Mouse (Mus musculus): ENCODE measurements around the gene Xpot. TPM values are rescaled to one million over a fixed set of nuclear protein-coding genes. Genes with fewer than 3 reads are reported as not detected.
A peak's percentile ranks its signal among the peaks of the same experiment; 100 is the strongest.

The Xpot gene
- polyA plus RNA-seq, 1 experiment = 78.0 TPM

DNA sequence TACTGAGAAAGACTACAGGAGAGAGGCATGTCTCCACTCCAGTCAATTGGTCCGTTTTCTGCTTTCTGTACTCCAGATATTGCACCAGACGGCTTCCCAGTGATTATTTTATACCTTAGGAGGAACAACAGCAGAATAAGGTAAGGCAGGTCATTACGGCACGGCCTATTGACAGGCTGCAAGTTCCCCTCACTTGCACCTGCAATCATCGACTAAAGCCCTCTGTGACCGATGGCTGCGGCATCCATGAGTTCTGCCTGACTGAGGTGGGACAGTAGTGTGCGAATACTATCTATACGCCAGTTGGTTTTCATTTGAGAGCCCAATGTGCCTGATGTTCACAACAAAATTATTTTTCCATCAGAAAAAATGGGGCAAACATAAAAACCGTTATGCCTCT lies 58.1 kb downstream of the Xpot start:
- no peaks in the 10 kb centered on the region for H3K27me3 ChIP-seq (replicated peaks; ENCODE audit: control insufficient read depth, insufficient read depth, low read length)
- 96% methylated on average over 10 of the region's 10 CpGs for WGBS
- TF ChIP-seq CTCF (conservative IDR thresholded peaks at IDR 0.05; ENCODE audit: insufficient read depth, insufficient read length, low read depth, low read length) (no peak), POLR2A (IDR thresholded peaks at IDR 0.05; ENCODE audit: low read depth, low read length) (no peak)
- H3K27ac ChIP-seq (ENCODE audit: insufficient read depth, low read depth, low read length) = no peak overlapping the region
- no peak overlapping the region for H3K4me3 ChIP-seq (ENCODE audit: insufficient read depth, low read depth, low read length)
- no peaks in the 10 kb centered on the region for H3K4me1 ChIP-seq (ENCODE audit: control insufficient read depth, insufficient read depth, low read length)
- no peak for DNase-seq
- peaks cover 3% of the 10 kb centered on the region for H3K36me3 ChIP-seq (ENCODE audit: control insufficient read depth, insufficient read depth, low read length)

GRCm38 (mm10) chr10:121564447-121564846 lies 61.7 kb downstream of the Xpot start:
- H3K4me1 ChIP-seq (ENCODE audit: control insufficient read depth, insufficient read depth, low read length) = no peaks in the 10 kb centered on the region
- WGBS = 74% methylated on average over 8 of the region's 8 CpGs
- H3K36me3 ChIP-seq (ENCODE audit: control insufficient read depth, insufficient read depth, low read length) = peaks cover 6% of the 10 kb centered on the region
- TF ChIP-seq POLR2A (IDR thresholded peaks at IDR 0.05; ENCODE audit: low read depth, low read length) (no peak), CTCF (conservative IDR thresholded peaks at IDR 0.05; ENCODE audit: insufficient read depth, insufficient read length, low read depth, low read length) (no peak)
- peak; percentile 12 for DNase-seq
- no peaks in the 10 kb centered on the region for H3K27me3 ChIP-seq (replicated peaks; ENCODE audit: control insufficient read depth, insufficient read depth, low read length)
- H3K4me3 ChIP-seq (ENCODE audit: insufficient read depth, low read depth, low read length) = no peak overlapping the region
- no peak overlapping the region for H3K27ac ChIP-seq (ENCODE audit: insufficient read depth, low read depth, low read length)

- 78% methylated on average over 2 of the region's 2 CpGs for WGBS
- no peak for DNase-seq
Measured at GRCm38 (mm10) chr10:121558231-121558630, 67.9 kb downstream of the Xpot start.

DNA sequence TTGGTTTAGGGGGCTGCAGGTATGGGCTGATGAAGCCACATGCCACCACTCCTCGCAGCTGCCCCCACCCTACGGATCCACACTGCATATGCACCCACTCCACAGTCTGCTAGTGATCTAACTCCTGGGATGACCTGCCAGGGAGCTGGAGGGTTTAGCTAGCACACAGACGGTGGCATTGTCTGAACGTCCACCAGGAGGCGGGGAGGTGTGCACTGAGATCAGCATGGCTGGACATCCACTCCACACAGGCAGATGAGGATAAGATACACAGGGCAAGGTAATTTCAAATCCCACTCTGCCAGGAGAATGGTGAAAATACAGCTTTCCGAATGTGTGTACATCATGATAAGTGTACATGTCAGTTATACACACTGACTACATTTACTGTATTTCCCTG lies 69.9 kb downstream of the Xpot start:
- Histone ChIP-seq H3K27ac (ENCODE audit: insufficient read depth, low read depth, low read length) (no peak overlapping the region), H3K27me3 (replicated peaks; ENCODE audit: control insufficient read depth, insufficient read depth, low read length) (no peaks in the 10 kb centered on the region), H3K36me3 (ENCODE audit: control insufficient read depth, insufficient read depth, low read length) (peaks cover 3% of the 10 kb centered on the region), H3K4me3 (ENCODE audit: insufficient read depth, low read depth, low read length) (no peak overlapping the region), H3K4me1 (ENCODE audit: control insufficient read depth, insufficient read depth, low read length) (no peaks in the 10 kb centered on the region)
- 76% methylated on average over 6 of the region's 6 CpGs for WGBS
- TF ChIP-seq POLR2A (IDR thresholded peaks at IDR 0.05; ENCODE audit: low read depth, low read length) (no peak), CTCF (conservative IDR thresholded peaks at IDR 0.05; ENCODE audit: insufficient read depth, insufficient read length, low read depth, low read length) (no peak)
- no peak for DNase-seq

More at GRCm38 (mm10) chr10:121558231-121558630, 67.9 kb downstream of the Xpot start:
- H3K27me3 ChIP-seq (replicated peaks; ENCODE audit: control insufficient read depth, insufficient read depth, low read length) = no peaks in the 10 kb centered on the region
- peaks cover 6% of the 10 kb centered on the region for H3K36me3 ChIP-seq (ENCODE audit: control insufficient read depth, insufficient read depth, low read length)
- H3K4me1 ChIP-seq (ENCODE audit: control insufficient read depth, insufficient read depth, low read length) = no peaks in the 10 kb centered on the region
- no peak overlapping the region for H3K27ac ChIP-seq (ENCODE audit: insufficient read depth, low read depth, low read length)
- no peak for TF ChIP-seq POLR2A (IDR thresholded peaks at IDR 0.05; ENCODE audit: low read depth, low read length)
- TF ChIP-seq CTCF (conservative IDR thresholded peaks at IDR 0.05; ENCODE audit: insufficient read depth, insufficient read length, low read depth, low read length) = no peak
- H3K4me3 ChIP-seq (ENCODE audit: insufficient read depth, low read depth, low read length) = no peak overlapping the region

- Histone ChIP-seq H3K4me3 (ENCODE audit: insufficient read depth, low read depth, low read length) (no peak overlapping the region), H3K4me1 (ENCODE audit: control insufficient read depth, insufficient read depth, low read length) (no peaks in the 10 kb centered on the region), H3K27me3 (replicated peaks; ENCODE audit: control insufficient read depth, insufficient read depth, low read length) (no peaks in the 10 kb centered on the region), H3K36me3 (ENCODE audit: control insufficient read depth, insufficient read depth, low read length) (peaks cover 2% of the 10 kb centered on the region), H3K27ac (ENCODE audit: insufficient read depth, low read depth, low read length) (no peak overlapping the region)
- 78% methylated on average over 9 of the region's 9 CpGs for WGBS
- TF ChIP-seq CTCF (conservative IDR thresholded peaks at IDR 0.05; ENCODE audit: insufficient read depth, insufficient read length, low read depth, low read length) (no peak), POLR2A (IDR thresholded peaks at IDR 0.05; ENCODE audit: low read depth, low read length) (no peak)
- no peak for DNase-seq
Measured at GRCm38 (mm10) chr10:121550334-121550733, 75.8 kb downstream of the Xpot start.

- H3K27me3 ChIP-seq (replicated peaks; ENCODE audit: control insufficient read depth, insufficient read depth, low read length) = no peaks in the 10 kb centered on the region
- H3K4me1 ChIP-seq (ENCODE audit: control insufficient read depth, insufficient read depth, low read length) = no peaks in the 10 kb centered on the region
- no peak overlapping the region for H3K4me3 ChIP-seq (ENCODE audit: insufficient read depth, low read depth, low read length)
- no peak for DNase-seq
- no peak overlapping the region for H3K27ac ChIP-seq (ENCODE audit: insufficient read depth, low read depth, low read length)
- peaks cover 2% of the 10 kb centered on the region for H3K36me3 ChIP-seq (ENCODE audit: control insufficient read depth, insufficient read depth, low read length)
- TF ChIP-seq CTCF (conservative IDR thresholded peaks at IDR 0.05; ENCODE audit: insufficient read depth, insufficient read length, low read depth, low read length) (no peak), POLR2A (IDR thresholded peaks at IDR 0.05; ENCODE audit: low read depth, low read length) (no peak)
- 86% methylated on average over 5 of the region's 5 CpGs for WGBS
Measured at GRCm38 (mm10) chr10:121549670-121550069, 76.5 kb downstream of the Xpot start.

GRCm38 (mm10) chr10:121547162-121547561 lies 79.0 kb downstream of the Xpot start:
- 79% methylated on average over 6 of the region's 6 CpGs for WGBS
- no peaks in the 10 kb centered on the region for H3K27me3 ChIP-seq (replicated peaks; ENCODE audit: control insufficient read depth, insufficient read depth, low read length)
- no peaks in the 10 kb centered on the region for H3K4me1 ChIP-seq (ENCODE audit: control insufficient read depth, insufficient read depth, low read length)
- H3K4me3 ChIP-seq (ENCODE audit: insufficient read depth, low read depth, low read length) = no peak overlapping the region
- no peak for DNase-seq
- TF ChIP-seq CTCF (conservative IDR thresholded peaks at IDR 0.05; ENCODE audit: insufficient read depth, insufficient read length, low read depth, low read length) (no peak), POLR2A (IDR thresholded peaks at IDR 0.05; ENCODE audit: low read depth, low read length) (no peak)
- H3K27ac ChIP-seq (ENCODE audit: insufficient read depth, low read depth, low read length) = no peak overlapping the region
- no peaks in the 10 kb centered on the region; the same call in 1 of the 2 replicates for H3K36me3 ChIP-seq (ENCODE audit: control insufficient read depth, insufficient read depth, low read length)
